Mouse (Mus musculus) ES-Bruce4 (cell line): ENCODE results near the gene Kcnma1.

Experiments used
- CTCF ChIP-seq: IDR thresholded peaks from one replicate; pipeline ENCODE4 v1.8.1; 2011; ENCODE audit warnings: low read depth, low read length
- EP300 ChIP-seq: IDR thresholded peaks from 2 replicates; pipeline ENCODE4 v1.6.1; 2011; ENCODE audit warnings: low read depth, low read length; ENCODE audit not compliant: insufficient read depth
- POLR2A ChIP-seq: IDR thresholded peaks from one replicate; pipeline ENCODE4 v1.8.1; 2011; ENCODE audit warnings: low read length; ENCODE audit not compliant: insufficient read depth

DNA sequence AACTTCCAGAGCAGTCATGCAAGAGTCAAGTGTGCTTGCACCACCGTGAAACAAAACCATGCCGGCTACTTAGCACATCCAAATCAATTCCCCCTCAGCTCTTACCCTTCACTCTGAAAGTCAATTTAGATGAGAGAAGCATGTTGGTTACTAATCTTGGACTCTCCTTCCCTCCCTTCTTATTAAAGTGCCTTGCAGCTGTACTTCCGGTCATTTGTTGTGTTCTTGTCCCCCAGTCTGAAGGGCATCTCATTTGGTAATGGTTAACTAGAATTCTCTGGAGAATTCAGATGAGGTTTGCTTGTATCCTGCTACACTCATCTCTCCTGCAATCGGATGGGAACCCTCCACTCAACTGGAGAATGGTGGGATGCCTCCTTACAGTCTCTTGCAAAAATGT lies 267.3 kb downstream of the Kcnma1 start:
- TF ChIP-seq CTCF (no peak), POLR2A (no peak), EP300 (no peak)
